ENCODE assay signal across 8 mouse cellular contexts in the genomic region with DNA sequence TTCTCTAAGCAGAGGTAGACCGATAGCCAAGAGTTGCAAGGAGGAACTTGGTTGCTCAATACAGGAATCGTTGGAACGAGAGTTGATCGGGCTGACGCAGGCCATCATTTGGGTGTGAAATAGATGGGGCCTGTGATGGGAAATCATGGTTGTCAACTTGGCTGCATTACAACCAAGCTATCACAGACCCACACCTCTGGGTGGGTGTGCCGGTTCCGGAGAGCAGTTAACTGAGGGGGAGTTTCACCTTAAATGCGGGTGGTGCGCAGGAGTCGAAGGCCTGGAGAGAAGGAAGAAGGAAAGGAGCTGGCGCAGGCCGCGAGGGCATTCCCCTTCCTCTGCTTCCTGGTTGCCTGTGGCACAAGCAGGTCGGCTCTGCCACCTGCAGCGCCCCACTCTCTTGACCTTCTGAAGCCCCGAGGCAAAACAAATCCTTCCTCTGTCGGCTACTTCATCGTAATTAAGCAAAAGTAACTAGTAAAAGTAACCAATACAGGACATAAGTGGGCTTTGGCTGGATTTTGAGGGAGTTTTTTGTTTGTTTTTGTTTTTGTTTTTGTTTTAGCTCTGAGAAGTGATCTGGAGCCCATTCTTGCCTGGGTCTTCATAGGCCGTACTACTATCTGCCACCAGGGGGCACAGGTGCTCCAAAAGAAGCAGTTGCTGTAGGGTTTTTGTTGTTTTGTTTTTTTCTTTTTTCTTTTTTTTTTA. TPM values are rescaled to one million over a fixed set of nuclear protein-coding genes. Genes with fewer than 3 reads are reported as not detected.
DNase-seq lines count a peak whose midpoint lies in the region; ATAC-seq and TF ChIP-seq lines count a peak whose summit lies in the region.

No protein-coding gene starts in this region.

- H3K27me3 ChIP-seq in heart, adult 2 months (ENCODE audit: control insufficient read depth, insufficient read depth, low read length): no peaks in the 10 kb centered on the region
- H3K27me3 ChIP-seq in limb, embryonic 15.5 days: no peaks in the 10 kb centered on the region
- H3K27me3 ChIP-seq in midbrain, embryonic 15.5 days (replicated peaks): no peaks in the 10 kb centered on the region

- no peak for TF ChIP-seq POLR2A in heart, adult 2 months (IDR thresholded peaks at IDR 0.05; ENCODE audit: insufficient read depth, low read depth, low read length)

- no peak overlapping the region for H3K27ac ChIP-seq in heart, adult 2 months
- no peak overlapping the region for H3K27ac ChIP-seq in limb, embryonic 15.5 days
- H3K27ac ChIP-seq in midbrain, embryonic 15.5 days: no peak overlapping the region

- 0 out of 2 replicates have a peak, but pooled peaks have one; percentile 50 for TF ChIP-seq EP300 in heart, adult 2 months (IDR thresholded peaks at IDR 0.05; ENCODE audit: insufficient read depth, low read depth, low read length)

- H3K79me2 ChIP-seq in heart, adult 2 months (replicated peaks; ENCODE audit: control insufficient read depth, insufficient read depth, low read length): no peaks in the 10 kb centered on the region

- intact Hi-C loops in heart, adult 2 months (cut with DNase I): loop anchor here (1.0 to 5.0 kb wide), 2 partner anchors 66 to 210 kb away; a partner anchor contains a TSS

- no peak for ATAC-seq in limb, embryonic 15.5 days (ENCODE audit: insufficient number of reproducible peaks, low FRiP score, low TSS enrichment, low read depth)
- no peak for ATAC-seq in midbrain, embryonic 15.5 days (replicated peaks)

- peak; percentile 95 for TF ChIP-seq CTCF in heart, adult 2 months (IDR thresholded peaks at IDR 0.05)

- peak overlapping the region; percentile 36; the same call in 1 of the 2 replicates for H3K9ac ChIP-seq in heart, adult 2 months (ENCODE audit: low read depth, low read length)
- no peak overlapping the region for H3K9ac ChIP-seq in limb, embryonic 15.5 days
- no peak overlapping the region for H3K9ac ChIP-seq in midbrain, embryonic 15.5 days

- H3K9me3 ChIP-seq in limb, embryonic 15.5 days: no peaks in the 10 kb centered on the region
- no peaks in the 10 kb centered on the region for H3K9me3 ChIP-seq in midbrain, embryonic 15.5 days

- H3K4me1 ChIP-seq in heart, adult 2 months (ENCODE audit: control insufficient read depth, insufficient read depth, low read length): no peaks in the 10 kb centered on the region; the same call in 1 of the 2 replicates
- H3K4me1 ChIP-seq in limb, embryonic 15.5 days: peaks cover 4% of the 10 kb centered on the region; the same call in 1 of the 2 replicates
- peaks cover 3% of the 10 kb centered on the region for H3K4me1 ChIP-seq in midbrain, embryonic 15.5 days

- no peak overlapping the region for H3K4me3 ChIP-seq in heart, adult 2 months
- H3K4me3 ChIP-seq in limb, embryonic 15.5 days: peak overlapping the region; percentile 22; the same call in 1 of the 2 replicates
- H3K4me3 ChIP-seq in midbrain, embryonic 15.5 days: no peak overlapping the region

- 39% methylated on average over 19 of the region's 19 CpGs for WGBS in heart, adult 2 months
- WGBS in limb, embryonic 15.5 days: 37% methylated on average over 19 of the region's 19 CpGs
- 44% methylated on average over 19 of the region's 19 CpGs for WGBS in midbrain, embryonic 15.5 days

- DNase-seq in A20 (ENCODE audit: low read depth, low spot score): peak; percentile 88
- peak; percentile 79 for DNase-seq in adrenal gland, adult 2 months
- DNase-seq in embryo, embryonic 11.5 days (ENCODE audit: low read depth, low spot score): peak; percentile 50
- peak; percentile 67 to 79 for DNase-seq in heart, adult 2 months
- peak; percentile 86 for DNase-seq in kidney, adult 18-20 months
- peak; percentile 42 to 64 for DNase-seq in spleen, postnatal 14 days (ENCODE audit: low spot score in 2 of 2)

- H3K36me3 ChIP-seq in heart, adult 2 months (ENCODE audit: control insufficient read depth, insufficient read depth, low read length): no peaks in the 10 kb centered on the region
- H3K36me3 ChIP-seq in limb, embryonic 15.5 days: no peaks in the 10 kb centered on the region
- no peaks in the 10 kb centered on the region for H3K36me3 ChIP-seq in midbrain, embryonic 15.5 days (replicated peaks)

- H3K4me2 ChIP-seq in limb, embryonic 15.5 days: peak overlapping the region; percentile 39
- peak overlapping the region; percentile 29; the same call in 1 of the 2 replicates for H3K4me2 ChIP-seq in midbrain, embryonic 15.5 days

RNA-seq across cellular contexts. Expression of a gene that starts 31.7 kb away (rescaled TPM):
- under 1 TPM; 0.46 to 0.59 TPM for total RNA-seq in adrenal gland, adult 2 months (2021)
- polyA plus RNA-seq in adrenal gland, adult 2 months (2012; rRNA removed): 0.08 TPM in 1 of 2 replicates, not detected in the other
- total RNA-seq in heart, adult 2 months (2021): 1 to 10 TPM in 1 of 2 experiments, under 1 TPM in 1; 0.82 to 2.0 TPM
- 2.5 and 4.0 TPM in 2 replicates for polyA plus RNA-seq in heart, adult 2 months (2012; rRNA removed)
- 9.5 and 10.4 TPM in 2 replicates for polyA plus RNA-seq in limb, embryonic 15.5 days (2015; fragmentation: Nextera tagmentation; extraction: Ambion mirVana)
- 0.63 and 0.88 TPM in 2 replicates for polyA plus RNA-seq in midbrain, embryonic 15.5 days (2015; fragmentation: Nextera tagmentation; extraction: Ambion mirVana)
